14 mouse cellular contexts compared by ENCODE assay signal in genomic region chr16:39158893-39159292, GRCm38 (mm10).
"Had no signal": no experiment of that assay in that cellular context is flagged by ENCODE, and none has a peak within 500 bp of the region (broad histone marks: within the 10 kb centered on the region; RNA-seq: fewer than 3 reads in every experiment).

No protein-coding gene starts in this region.

- H3K27me3 ChIP-seq: megakaryocyte, embryonic 14.5 days had no signal

- ATAC-seq: intestine, embryonic 16.5 days had no signal

- H3K9ac ChIP-seq: lung, embryonic 14.5 days had no signal

- H3K4me2 ChIP-seq: liver, embryonic 11.5 days; lung, embryonic 14.5 days had no signal

- H3K4me1 ChIP-seq: megakaryocyte, embryonic 14.5 days had no signal

- H3K4me3 ChIP-seq: megakaryocyte, embryonic 14.5 days had no signal

- DNase-seq: kidney, adult 2 months; kidney, postnatal 36 days; layer of hippocampus, adult 9-11 months; layer of hippocampus, postnatal 36 days; lung, embryonic 14.5 days; lung, postnatal 10 days; right cerebral cortex, postnatal 4 days; spleen, adult 18-20 months; thymus, adult 18-20 months; thymus, postnatal 14 days had no signal

- H3K27ac ChIP-seq: macrophage had no signal
